Mouse (Mus musculus) heart, embryonic 15.5 days (tissue): ENCODE measurements around the gene Ggact. TPM values are rescaled to one million over a fixed set of nuclear protein-coding genes. Genes with fewer than 3 reads are reported as not detected.

Experiments used
- ATAC-seq: fragments of 200-750 bp; cut with Nextera tagmentation; replicated peaks from 2 replicates; pipeline ENCODE4 v1.8.0; 2017; ENCODE audit warnings: low read depth, moderate TSS enrichment; ENCODE audit not compliant: insufficient number of reproducible peaks, insufficient read depth, low FRiP score
- H3K27ac ChIP-seq: fragments of 300-500 bp; sonication (generic); 2 replicates; pipeline ENCODE4 v1.5.1; 2015; ENCODE audit warnings: mild to moderate bottlenecking, inconsistent platforms
- H3K27me3 ChIP-seq: fragments of 300-500 bp; sonication (generic); 2 replicates; pipeline ENCODE4 v1.6.1; 2015; ENCODE audit warnings: inconsistent platforms
- H3K36me3 ChIP-seq: fragments of 300-500 bp; sonication (generic); 2 replicates; pipeline ENCODE4 v1.6.1; 2015; ENCODE audit warnings: mild to moderate bottlenecking, inconsistent platforms
- H3K4me1 ChIP-seq: fragments of 300-500 bp; sonication (generic); replicated peaks from 2 replicates; pipeline ENCODE4 v1.6.1; 2015; ENCODE audit warnings: inconsistent platforms
- H3K4me2 ChIP-seq: fragments of 300-500 bp; sonication (generic); 2 replicates; pipeline ENCODE4 v1.6.1; 2015; ENCODE audit warnings: inconsistent platforms, mild to moderate bottlenecking, moderate library complexity
- H3K4me3 ChIP-seq: fragments of 300-500 bp; sonication (generic); 2 replicates; pipeline ENCODE4 v1.5.1; 2015; ENCODE audit warnings: mild to moderate bottlenecking, inconsistent platforms
- H3K9ac ChIP-seq: fragments of 300-500 bp; sonication (generic); 2 replicates; pipeline ENCODE4 v1.6.1; 2015; ENCODE audit warnings: mild to moderate bottlenecking, inconsistent platforms
- H3K9me3 ChIP-seq: fragments of 300-500 bp; sonication (generic); replicated peaks from 2 replicates; pipeline ENCODE4 v1.6.1; 2016; ENCODE audit warnings: inconsistent platforms
- WGBS: fragments of 180-500 bp; shearing (Covaris S2); methylation state at CpG from one replicate; pipeline ENCODE4 v1.1.7; 2015; ENCODE audit warnings: mixed read lengths; 5-methylcytosine and 5-hydroxymethylcytosine counted together
- polyA plus RNA-seq: library from polyadenylated mRNA; unstranded; fragments of >200 nt; fragmentation: Nextera tagmentation; extraction: Ambion mirVana; gene quantifications from 2 replicates; pipeline ENCODE4 v1.2.1, GENCODE M21; 2015

Gene Ggact
- polyA plus RNA-seq, 1 experiment from 2014 or later = 15.0 TPM

GRCm38 (mm10) chr14:122867531-122868285 is 45.8 kb downstream of the Ggact start:
- H3K4me1 ChIP-seq = peaks cover 18% of the 10 kb centered on the region

GRCm38 (mm10) chr14:122865462-122866129 is 48.0 kb downstream of the Ggact start:
- Histone ChIP-seq H3K36me3 (no peaks in the 10 kb centered on the region), H3K9ac (no peak overlapping the region), H3K27me3 (no peaks in the 10 kb centered on the region), H3K4me3 (no peak overlapping the region), H3K27ac (no peak overlapping the region), H3K4me1 (peaks cover 18% of the 10 kb centered on the region), H3K4me2 (no peak overlapping the region), H3K9me3 (no peaks in the 10 kb centered on the region)
- ATAC-seq = no peak
- WGBS = 57% methylated on average over 4 of the region's 4 CpGs

More at GRCm38 (mm10) chr14:122867531-122868285, 45.8 kb downstream of the Ggact start:
- H3K9ac ChIP-seq = no peak overlapping the region
- peak overlapping the region; percentile 46; the same call in 1 of the 2 replicates for H3K27ac ChIP-seq
- no peaks in the 10 kb centered on the region for H3K36me3 ChIP-seq
- no peaks in the 10 kb centered on the region for H3K9me3 ChIP-seq
- H3K27me3 ChIP-seq = no peaks in the 10 kb centered on the region
- WGBS = 39% methylated on average over 4 of the region's 4 CpGs
- H3K4me2 ChIP-seq = no peak overlapping the region
- no peak overlapping the region for H3K4me3 ChIP-seq
- peak; percentile 43; the same call in 1 of the 2 replicates for ATAC-seq

- H3K4me1 ChIP-seq = peaks cover 14% of the 10 kb centered on the region
- ATAC-seq = no peak
- WGBS = 33% methylated on average over 4 of the region's 4 CpGs
- no peak overlapping the region for H3K9ac ChIP-seq
- H3K4me3 ChIP-seq = no peak overlapping the region
- no peaks in the 10 kb centered on the region for H3K9me3 ChIP-seq
- no peaks in the 10 kb centered on the region for H3K27me3 ChIP-seq
- peak overlapping the region; percentile 39 for H3K27ac ChIP-seq
- no peak overlapping the region for H3K4me2 ChIP-seq
- H3K36me3 ChIP-seq = no peaks in the 10 kb centered on the region
Measured at GRCm38 (mm10) chr14:122862623-122863022, 50.9 kb downstream of the Ggact start.

GRCm38 (mm10) chr14:122859792-122860191 is 53.8 kb downstream of the Ggact start:
- H3K27ac ChIP-seq = no peak overlapping the region
- H3K27me3 ChIP-seq = no peaks in the 10 kb centered on the region
- peaks cover 10% of the 10 kb centered on the region for H3K4me1 ChIP-seq
- H3K4me3 ChIP-seq = no peak overlapping the region
- no peaks in the 10 kb centered on the region for H3K9me3 ChIP-seq
- no peak overlapping the region for H3K4me2 ChIP-seq
- ATAC-seq = no peak
- WGBS = 67% methylated on average over 1 of the region's 1 CpGs
- no peak overlapping the region for H3K9ac ChIP-seq
- H3K36me3 ChIP-seq = no peaks in the 10 kb centered on the region

GRCm38 (mm10) chr14:122852506-122853057 is 61.0 kb downstream of the Ggact start:
- Histone ChIP-seq H3K36me3 (no peaks in the 10 kb centered on the region), H3K4me2 (no peak overlapping the region), H3K9me3 (no peaks in the 10 kb centered on the region), H3K9ac (no peak overlapping the region), H3K27me3 (no peaks in the 10 kb centered on the region), H3K4me1 (no peaks in the 10 kb centered on the region), H3K4me3 (no peak overlapping the region), H3K27ac (no peak overlapping the region)
- no peak for ATAC-seq
- WGBS = 65% methylated on average over 5 of the region's 5 CpGs

GRCm38 (mm10) chr14:122837018-122837417 is 76.5 kb downstream of the Ggact start:
- Histone ChIP-seq H3K9ac (no peak overlapping the region), H3K27ac (no peak overlapping the region), H3K4me1 (no peaks in the 10 kb centered on the region), H3K4me2 (no peak overlapping the region), H3K9me3 (no peaks in the 10 kb centered on the region), H3K4me3 (no peak overlapping the region), H3K36me3 (no peaks in the 10 kb centered on the region), H3K27me3 (no peaks in the 10 kb centered on the region)
- 66% methylated on average over 2 of the region's 2 CpGs for WGBS
- no peak for ATAC-seq

GRCm38 (mm10) chr14:122836221-122836620 is 77.3 kb downstream of the Ggact start:
- Histone ChIP-seq H3K4me2 (no peak overlapping the region), H3K27me3 (no peaks in the 10 kb centered on the region), H3K4me3 (no peak overlapping the region), H3K27ac (no peak overlapping the region), H3K9ac (no peak overlapping the region), H3K4me1 (no peaks in the 10 kb centered on the region), H3K36me3 (no peaks in the 10 kb centered on the region), H3K9me3 (no peaks in the 10 kb centered on the region)
- no peak for ATAC-seq
- 54% methylated on average over 4 of the region's 4 CpGs for WGBS

GRCm38 (mm10) chr14:122835487-122836190 is 77.9 kb downstream of the Ggact start:
- Histone ChIP-seq H3K4me3 (no peak overlapping the region), H3K27me3 (no peaks in the 10 kb centered on the region), H3K4me2 (no peak overlapping the region), H3K36me3 (no peaks in the 10 kb centered on the region), H3K4me1 (no peaks in the 10 kb centered on the region), H3K27ac (no peak overlapping the region), H3K9ac (no peak overlapping the region), H3K9me3 (no peaks in the 10 kb centered on the region)
- ATAC-seq = no peak
- WGBS = 67% methylated on average over 7 of the region's 7 CpGs

GRCm38 (mm10) chr14:122834753-122835152 is 78.8 kb downstream of the Ggact start:
- 88% methylated on average over 1 of the region's 1 CpGs for WGBS
- Histone ChIP-seq H3K4me1 (no peaks in the 10 kb centered on the region), H3K9ac (no peak overlapping the region), H3K27ac (no peak overlapping the region), H3K4me2 (no peak overlapping the region), H3K9me3 (no peaks in the 10 kb centered on the region), H3K36me3 (no peaks in the 10 kb centered on the region), H3K27me3 (no peaks in the 10 kb centered on the region), H3K4me3 (no peak overlapping the region)
- no peak for ATAC-seq

- H3K27me3 ChIP-seq = no peaks in the 10 kb centered on the region
- no peak overlapping the region for H3K4me3 ChIP-seq
- H3K27ac ChIP-seq = no peak overlapping the region
- no peaks in the 10 kb centered on the region for H3K36me3 ChIP-seq
- H3K9ac ChIP-seq = no peak overlapping the region
- WGBS = 89% methylated on average over 3 of the region's 3 CpGs
- no peak overlapping the region for H3K4me2 ChIP-seq
- no peak for ATAC-seq
- H3K4me1 ChIP-seq = no peaks in the 10 kb centered on the region
- no peaks in the 10 kb centered on the region for H3K9me3 ChIP-seq
Measured at GRCm38 (mm10) chr14:122833666-122834065, 79.9 kb downstream of the Ggact start.

GRCm38 (mm10) chr14:122830433-122830832 is 83.1 kb downstream of the Ggact start:
- no peak overlapping the region for H3K4me3 ChIP-seq
- H3K4me1 ChIP-seq = no peaks in the 10 kb centered on the region
- no peaks in the 10 kb centered on the region for H3K9me3 ChIP-seq
- H3K27ac ChIP-seq = no peak overlapping the region
- 92% methylated on average over 1 of the region's 1 CpGs for WGBS
- H3K9ac ChIP-seq = no peak overlapping the region
- no peak overlapping the region for H3K4me2 ChIP-seq
- no peaks in the 10 kb centered on the region for H3K27me3 ChIP-seq
- ATAC-seq = no peak
- no peaks in the 10 kb centered on the region for H3K36me3 ChIP-seq
